Mouse (Mus musculus) B cell, adult 2 months (primary cell): ENCODE data around the gene Ssx2ip.
"Not testable (repeated sequence)": the region's sequence is repeated elsewhere in the genome, so short reads cannot be mapped to it uniquely, and the experiment has no call there.

ENCODE experiments used
- DNase-seq, 2 experiments: peaks; one replicate each; pipeline ENCODE4 v3.0.0; 2022

Ssx2ip gene

DNA sequence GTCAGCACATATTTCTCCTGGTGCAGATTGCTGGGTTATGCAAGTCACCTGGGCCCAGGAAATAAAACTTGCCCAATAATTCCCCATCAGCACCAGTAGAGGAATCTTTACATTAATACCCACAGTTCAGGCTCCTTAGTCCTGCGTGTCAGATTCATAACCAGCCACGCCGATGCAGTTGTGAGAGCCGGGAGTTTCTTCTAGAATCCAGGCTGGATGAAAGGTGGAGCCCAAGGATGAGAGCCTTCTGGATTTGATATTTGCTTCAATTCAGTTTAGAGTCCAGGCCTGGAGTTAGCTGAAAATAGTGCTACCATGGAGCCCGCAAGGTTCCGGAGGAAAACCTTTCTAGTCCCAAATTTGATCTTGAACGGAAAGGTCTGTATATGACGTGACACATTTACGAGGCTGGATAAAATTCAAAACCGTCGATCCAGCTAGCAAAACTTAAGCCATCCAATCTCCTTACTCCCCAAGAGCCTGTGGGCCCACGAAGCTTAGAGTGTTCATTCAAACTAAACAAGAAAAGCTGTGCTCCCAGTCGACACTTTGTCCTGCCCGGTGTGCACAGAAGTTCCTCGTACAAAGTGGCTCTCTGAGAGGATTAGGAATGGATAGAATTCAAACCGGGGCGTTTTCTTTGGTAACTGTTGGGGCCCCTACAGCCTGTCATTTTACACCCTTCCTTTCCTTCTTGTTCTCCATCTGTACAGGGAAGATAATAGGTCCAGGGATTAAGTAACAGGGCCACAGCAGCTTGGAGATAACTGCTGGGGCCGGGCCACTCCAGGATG is 968 bp downstream of the Ssx2ip start:
- DNase-seq, result no peak

DNA sequence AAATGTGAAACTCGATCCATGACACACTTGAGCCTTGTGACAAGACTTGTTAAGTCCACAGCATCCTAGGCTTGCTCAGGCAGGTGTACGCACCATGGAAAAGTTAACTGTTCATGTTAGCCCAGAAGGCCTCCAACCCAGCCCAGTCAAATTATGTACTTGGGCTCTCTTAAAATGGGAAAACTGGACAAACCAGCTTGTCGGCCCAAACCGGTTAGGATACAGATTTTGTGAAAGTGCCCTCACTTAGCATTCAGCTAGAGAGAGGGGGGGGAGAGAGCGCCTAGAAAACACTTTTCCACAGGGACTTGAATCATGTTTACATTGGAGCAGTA is 1.5 kb downstream of the Ssx2ip start:
- DNase-seq, result no peak

DNA sequence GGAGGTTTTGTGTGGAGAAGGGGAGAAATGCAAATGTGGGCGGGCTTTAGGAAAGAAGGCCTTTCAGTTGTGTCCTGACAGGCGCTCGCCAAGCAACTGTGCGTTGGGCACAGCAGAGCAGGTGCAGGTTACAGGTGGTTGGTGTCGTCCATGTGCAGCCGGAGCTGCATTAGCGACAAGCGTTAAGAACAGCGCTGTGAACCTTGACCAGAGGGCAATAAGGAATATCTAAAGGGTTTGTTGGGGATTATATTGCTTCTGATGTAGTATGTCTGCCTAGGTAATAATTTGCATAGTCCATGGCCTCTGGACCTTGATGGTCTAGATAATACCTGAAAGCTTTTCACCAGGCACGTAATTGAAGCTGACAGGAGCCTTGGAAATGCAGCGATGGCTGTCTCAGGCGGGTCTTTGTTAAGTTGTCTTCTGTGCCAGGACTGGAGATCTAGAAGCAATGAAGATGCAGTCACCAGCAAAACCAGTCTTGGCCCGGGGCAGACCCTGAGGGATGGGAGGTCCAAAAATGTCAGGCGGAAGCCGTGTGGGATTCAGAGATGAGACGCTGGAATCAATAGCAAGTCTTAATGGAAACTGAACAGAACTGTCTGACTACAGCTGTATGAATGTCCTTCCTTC is 2.8 kb downstream of the Ssx2ip start:
- no peak for DNase-seq

DNA sequence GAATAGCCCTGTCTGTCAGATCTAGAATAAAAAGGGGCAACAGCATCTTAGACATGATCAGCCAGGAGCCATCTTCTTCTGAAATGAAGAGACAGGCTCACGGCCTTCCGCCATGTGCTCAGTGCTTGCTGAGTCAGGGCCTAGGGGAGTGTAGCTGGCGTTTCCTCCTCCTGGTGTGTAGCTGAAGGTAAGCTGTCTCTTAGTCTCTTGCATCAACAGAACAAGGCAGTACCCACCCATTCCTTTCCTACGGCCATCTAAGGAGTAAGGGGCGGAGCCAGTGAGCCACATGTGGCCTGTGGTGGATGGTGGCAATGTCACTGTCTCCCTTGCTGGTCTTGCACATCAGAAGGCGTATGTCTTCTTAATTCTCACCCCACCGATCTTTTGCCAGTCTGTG is 5.7 kb downstream of the Ssx2ip start:
- DNase-seq, result no peak

DNA sequence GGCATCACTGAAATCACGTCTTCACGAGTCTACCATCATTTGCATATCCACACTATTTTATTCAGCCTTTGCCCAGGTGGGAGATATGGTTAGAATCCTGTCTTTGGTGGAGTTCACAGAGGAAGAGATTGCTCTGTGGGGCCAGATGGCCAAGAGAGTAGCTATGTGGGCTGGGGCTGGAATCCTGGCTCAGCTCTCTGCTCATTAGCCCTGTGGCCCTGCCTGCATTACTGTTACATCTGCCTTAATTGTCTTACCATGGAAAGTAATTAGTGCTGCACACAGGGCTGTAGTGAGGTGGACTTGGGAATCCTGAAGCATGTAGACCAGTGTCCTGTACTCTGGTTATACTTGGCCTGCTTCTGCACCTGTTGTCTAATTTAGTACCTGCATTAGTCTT is 7.6 kb downstream of the Ssx2ip start:
- DNase-seq, result no peak

DNA sequence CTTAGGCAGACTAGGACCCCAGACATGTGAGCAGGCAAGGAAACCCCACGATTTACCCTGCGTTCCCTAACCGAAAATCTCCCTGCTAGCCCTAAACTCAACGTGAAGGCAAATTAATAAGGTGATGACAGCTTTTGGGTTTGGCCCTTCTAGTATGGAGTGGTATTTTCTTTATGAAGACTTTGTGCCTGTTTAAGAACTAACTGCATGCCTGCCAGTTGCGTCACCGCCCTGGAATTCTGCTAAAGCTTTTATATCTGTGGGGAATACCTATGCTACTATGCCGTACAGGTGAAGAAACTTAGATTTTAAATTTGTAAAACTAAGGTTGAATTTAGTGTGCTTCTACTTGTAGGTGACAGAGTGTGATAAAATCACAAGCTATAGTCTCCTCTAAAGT is 8.0 kb downstream of the Ssx2ip start:
- DNase-seq, result no peak

DNA sequence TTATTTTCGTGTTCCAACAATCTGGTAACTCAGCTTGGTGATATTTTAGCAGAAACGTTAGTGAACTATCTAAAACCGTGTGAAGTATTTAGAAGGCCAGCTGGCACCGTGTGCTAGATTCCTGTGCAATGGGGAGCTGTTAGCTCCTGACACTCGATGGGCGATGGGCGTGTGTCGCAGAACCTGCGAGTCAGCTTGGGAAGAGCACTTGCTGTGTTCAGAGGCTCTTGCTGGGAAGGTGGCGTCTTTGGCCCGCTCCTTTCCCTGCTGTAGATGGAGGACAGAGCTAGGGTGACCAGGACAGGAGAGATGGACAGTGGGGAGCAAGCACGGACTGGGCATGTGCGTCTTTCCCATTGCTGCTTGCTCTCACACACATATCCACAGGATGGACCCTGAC is 8.6 kb downstream of the Ssx2ip start:
- no peak for DNase-seq

DNA sequence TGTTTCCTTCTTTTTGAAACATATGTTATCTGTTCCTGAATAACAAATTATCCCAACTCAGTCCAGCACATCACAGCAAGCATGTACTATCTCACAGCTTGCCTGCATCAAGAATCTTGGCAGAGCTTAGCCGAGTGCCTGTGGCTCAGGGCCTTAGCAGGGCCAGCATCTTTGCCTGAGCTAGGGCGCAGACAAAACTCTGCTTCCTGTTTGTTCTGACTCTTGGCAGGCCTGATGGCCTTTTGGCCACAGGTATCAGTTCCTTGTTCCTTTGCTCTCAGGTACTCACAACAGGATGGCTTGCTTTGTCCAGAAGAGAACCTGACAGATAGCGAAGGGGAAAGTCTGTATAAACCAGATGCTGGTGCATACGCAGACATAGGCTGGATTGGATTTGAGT is 9.6 kb downstream of the Ssx2ip start:
- DNase-seq, result no peak

DNA sequence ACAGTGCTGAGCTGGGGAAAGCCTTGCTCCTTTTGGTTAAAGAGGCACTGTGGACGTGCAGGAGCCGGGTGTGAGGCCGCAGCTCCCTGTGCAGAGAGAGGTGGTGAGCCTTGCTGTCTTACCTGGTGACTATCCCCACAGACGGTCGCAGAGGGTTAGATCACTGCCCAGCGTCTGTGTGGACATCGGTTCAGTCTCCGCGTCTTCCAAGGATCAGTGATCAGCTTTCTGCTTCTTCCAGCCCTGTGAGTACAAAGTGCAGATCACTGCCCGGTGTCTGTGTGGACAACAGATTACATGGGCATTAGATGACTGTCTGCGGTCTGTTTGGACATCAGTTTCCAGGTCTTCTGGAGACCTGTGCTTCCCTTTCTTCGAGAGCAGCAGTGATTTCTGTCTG is 10.1 kb downstream of the Ssx2ip start:
- DNase-seq, result no peak

DNA sequence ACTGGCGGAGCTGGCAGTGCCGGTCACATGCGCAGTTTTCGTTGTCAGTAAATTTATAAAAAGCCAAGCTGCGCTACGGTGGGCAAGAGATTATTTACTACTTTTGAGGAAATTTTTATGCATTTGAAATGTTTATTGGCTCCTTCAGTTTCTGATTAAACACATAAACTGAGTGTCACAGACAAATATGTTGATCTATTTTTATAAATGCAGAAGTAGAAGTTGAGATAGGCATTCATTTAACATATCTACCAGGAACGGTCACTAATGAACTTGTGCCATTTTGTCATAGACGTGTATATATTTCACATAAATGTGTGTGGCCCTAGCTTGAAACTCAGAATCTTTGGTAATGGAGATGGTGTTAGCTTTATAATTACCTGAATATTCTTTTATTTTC is 13.4 kb downstream of the Ssx2ip start:
- no peak for DNase-seq

DNA sequence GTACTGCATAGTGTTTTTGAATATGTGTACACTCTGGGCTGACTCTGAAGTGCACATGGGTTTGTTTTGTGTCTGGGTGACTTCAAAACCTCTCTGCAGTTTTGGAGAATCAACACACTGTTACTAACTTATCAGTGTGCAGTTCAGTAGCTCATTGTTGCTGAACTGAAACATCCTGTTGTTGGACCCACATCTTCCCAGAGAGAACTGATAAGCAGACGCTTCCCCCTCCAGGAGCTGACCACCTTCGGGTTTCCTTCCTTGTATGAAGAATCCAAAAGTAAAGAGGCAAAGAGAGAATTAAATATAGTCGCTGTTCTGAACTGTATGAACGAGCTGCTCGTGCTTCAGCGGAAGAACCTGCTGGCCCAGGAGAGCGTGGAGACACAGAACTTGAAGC is 14.5 kb downstream of the Ssx2ip start:
- DNase-seq, result no peak

DNA sequence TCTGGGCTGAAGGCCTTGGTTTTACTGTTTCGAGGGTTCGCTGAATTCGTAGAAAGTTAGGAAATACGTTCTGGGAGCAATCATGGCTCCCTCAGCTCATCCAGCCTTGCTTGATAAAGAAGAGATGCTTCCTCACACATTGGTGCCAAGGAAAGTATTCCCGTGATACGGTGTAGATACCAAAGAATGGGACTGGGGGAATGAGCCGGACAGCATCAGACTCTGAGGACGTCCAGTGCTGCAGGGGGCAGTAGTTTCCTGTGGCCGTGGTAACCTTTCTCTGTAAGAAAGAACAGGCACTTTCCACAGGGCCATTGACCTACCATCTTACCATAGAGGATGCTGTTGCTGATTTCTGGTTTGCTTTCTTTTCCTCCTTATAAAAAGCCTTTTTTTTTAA is 15.1 kb downstream of the Ssx2ip start:
- no peak for DNase-seq

DNA sequence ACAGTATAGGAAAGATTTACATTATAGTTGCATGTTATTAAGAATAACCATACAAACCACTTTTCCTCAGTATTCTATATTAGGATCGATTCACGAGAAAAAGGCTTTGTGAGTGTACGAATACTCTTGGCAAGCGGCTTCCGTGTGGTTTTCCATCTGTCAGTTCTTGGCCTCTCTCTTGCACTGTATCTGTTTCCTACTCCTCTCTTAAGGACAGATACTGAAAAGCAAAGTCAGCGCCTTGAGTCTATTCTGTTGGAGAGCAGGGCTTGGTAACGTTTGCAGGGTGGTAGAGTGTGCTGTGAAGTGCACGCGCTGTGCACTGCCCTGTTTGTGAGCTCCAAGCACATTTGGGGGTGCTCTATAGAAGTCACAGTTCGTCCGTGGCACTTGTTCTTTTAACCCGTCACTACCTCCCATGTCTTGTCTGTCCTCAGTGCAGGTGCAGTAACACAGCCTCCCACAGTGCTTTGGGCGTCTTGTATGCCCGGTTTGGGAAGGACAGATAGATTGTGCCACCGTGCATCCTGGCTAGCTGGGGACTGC is 15.6 kb downstream of the Ssx2ip start:
- DNase-seq, result no peak

DNA sequence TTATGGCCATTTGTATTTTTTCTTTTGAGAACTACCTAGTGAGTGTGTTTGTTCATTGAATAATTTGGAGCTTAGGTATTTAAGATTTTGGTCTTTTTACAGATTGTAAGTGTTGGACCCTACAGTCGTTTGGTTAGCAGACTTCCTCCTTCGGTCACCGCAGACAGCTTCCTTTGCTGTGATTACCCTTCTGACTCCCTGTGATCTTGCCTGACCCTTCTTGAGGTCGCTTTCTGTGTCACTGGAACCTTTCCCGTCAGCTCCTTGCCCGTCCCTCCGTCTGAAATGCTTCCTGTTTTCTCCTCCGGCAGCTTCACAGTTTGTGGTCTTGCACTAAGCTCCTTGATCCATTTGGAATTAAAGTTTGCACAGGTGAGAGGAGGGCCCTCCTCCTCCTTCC is 17.3 kb downstream of the Ssx2ip start:
- DNase-seq, result no peak

DNA sequence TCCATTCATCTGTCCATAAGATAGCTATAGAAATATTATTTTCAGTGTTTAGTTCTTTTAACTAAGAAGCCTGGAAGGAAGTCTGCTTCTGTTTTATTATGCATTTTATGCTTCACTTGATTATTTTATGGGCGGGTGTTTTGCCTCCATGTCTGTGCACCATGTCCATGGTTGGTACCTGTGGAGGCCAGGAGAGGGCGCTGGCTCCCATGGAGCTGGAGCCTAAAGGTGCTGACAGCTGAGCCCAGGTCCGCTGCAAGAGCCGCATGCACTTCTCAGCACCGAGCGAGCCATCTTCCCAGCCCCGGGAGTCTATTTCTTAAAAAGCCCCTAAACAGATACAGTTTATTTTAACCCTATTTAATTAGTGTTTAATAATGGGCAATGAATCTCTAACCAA is 19.3 kb downstream of the Ssx2ip start:
- DNase-seq, result peak; percentile 4 to 7

DNA sequence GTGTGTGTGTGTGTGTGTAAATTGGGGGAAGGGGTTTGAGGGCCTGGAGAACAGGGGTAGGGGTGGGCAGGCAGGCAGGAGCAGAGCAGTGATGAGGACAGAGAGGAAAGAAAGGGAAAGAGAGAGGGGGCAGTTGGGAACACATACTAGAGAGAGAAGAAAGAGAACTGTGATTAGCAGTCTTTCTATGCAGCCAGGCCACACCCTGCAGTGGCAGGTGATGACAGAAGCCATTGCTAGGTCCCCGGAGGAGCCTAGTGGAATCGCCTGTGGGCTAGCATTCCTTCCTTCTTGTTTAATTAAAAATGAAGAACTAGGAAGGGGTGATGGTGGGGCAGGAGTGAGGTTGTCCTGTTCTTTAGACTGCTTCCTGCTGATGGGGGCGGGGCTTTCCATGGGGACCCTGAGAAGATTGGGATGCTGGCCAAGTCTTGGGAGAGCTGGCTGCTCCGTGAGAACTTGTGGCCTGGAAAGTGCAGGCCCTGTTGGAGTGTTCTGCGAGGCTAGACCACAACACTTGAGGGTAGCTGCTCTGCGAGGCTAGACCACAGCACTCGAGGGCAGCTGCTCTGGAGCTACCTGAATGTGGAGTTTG is 20.0 kb downstream of the Ssx2ip start:
- DNase-seq, result no peak

DNA sequence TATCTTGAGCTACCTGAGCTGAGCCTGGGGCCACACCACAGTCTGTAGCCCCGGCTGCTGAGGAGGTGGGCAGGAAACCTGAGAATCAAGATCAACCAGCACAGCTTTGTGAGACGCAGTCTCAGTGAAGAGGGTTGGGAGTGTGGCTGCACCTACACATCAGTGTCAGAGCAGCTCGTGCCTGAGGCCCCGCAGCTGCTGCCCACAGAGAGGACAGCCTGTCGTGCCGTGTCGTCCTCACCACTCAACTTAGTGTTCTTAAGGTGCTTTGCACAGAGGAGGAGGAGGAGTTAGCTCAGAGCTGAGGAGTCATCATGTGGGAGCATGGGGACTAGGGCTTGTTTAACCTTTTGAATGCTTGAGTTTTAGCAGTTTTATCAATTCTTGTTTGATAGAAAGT is 21.5 kb downstream of the Ssx2ip start:
- DNase-seq, result no peak

DNA sequence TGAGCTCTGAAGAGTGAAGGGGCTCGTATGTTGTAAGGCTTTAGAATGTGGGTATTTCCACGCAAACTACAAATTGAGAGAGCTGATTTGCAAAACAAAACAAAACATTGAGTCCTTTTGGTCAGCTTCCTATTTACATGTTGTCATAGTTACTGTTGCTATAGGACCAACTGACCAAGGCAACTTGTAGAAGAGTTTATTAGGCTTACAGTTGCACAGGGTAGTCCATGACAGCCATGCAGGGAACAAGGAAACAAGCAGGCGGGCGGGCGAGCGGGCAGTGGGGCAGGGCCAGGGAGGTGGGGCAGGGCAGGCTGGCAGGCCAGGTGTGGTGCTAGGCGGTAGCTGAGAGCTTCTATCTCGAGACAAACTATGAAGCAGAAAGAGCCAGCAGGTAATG is 22.0 kb downstream of the Ssx2ip start:
- no peak for DNase-seq

DNA sequence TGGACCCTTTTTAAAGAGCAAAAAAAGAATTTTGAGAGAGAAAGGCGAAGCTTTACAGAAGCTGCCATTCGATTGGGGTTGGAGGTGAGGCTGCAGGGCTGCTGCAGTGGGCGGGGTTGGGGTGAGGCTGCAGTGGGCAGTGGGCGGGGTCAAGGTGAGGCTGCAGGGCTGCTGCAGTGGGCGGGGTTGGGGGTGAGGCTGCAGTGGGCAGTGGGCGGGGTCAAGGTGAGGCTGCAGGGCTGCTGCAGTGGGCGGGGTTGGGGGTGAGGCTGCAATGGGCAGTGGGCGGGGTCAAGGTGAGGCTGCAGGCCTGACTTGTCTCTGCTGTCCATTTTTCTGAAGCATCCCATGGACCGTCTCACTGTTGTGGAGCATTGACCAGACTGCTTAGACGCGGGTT is 28.6 kb downstream of the Ssx2ip start:
- not testable (repeated sequence) for DNase-seq

DNA sequence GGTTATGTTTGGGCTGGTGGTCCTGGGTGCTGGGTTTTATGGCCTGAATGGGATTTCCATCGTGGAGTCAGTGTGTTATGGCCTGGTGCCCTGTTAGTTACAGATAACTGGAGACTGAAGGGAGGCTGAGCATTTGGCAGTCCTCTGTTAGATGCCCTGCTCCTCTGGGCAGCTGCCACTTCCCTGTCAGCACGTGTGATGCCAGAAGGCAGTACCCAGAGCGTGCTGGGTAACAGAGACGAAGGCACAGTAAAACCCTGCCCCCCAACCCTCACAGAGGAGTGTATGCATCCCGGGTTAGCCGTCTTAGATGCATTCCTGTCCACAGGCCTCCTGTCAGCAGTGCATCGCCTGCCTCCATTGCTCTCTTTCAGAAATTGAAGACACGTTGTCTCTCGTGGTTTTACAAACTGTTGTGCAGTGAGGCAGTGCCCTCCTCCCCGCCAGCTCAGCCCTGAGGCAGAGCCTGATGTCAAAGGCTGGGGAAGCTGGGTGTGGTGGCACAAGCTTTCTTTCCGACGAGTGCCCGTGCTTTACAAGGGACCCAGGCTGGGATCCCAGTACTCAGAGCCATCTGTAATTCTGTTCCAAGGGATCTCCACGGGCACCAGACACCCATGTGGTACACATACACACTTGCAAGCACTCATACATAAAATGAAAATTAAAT is 29.4 kb downstream of the Ssx2ip start:
- no peak for DNase-seq

DNA sequence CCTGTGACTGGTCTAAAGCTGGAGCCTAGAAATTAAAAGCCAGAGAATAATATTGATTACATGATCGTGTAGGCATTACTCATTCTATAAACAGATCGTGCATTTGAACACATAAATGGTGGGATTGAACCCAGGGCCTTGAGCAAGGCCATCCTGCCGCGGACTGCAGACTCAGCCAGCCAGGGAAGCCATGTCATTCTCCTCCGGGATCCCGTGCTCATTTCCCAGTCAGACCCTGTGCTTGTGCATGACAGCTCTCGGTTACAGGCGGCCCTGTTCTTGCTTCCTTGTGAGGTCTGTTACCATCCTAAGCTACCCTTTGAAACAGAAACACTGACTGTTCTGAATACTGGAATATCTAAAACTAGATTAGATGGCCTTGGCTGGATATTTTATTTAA is 30.2 kb downstream of the Ssx2ip start:
- no peak for DNase-seq

DNA sequence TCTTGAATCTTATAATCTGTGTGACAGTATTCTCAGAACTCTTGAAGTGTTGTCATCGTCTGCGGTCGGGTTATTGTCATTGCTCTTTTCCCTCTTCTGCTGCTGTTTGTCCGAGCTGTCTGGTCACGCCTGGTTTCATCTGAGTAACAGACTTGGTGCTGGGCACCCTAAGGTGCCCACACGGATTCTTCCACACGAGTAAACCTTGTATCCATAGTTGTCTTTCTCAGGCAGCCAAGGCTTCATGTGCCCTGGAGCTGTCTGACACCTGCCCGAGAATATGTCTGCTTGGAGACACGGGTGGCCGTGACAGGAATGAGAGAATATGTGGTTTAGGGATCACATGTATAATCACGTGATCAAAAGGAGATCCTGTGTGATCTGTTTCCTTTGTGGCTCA is 31.1 kb downstream of the Ssx2ip start:
- DNase-seq, result no peak

DNA sequence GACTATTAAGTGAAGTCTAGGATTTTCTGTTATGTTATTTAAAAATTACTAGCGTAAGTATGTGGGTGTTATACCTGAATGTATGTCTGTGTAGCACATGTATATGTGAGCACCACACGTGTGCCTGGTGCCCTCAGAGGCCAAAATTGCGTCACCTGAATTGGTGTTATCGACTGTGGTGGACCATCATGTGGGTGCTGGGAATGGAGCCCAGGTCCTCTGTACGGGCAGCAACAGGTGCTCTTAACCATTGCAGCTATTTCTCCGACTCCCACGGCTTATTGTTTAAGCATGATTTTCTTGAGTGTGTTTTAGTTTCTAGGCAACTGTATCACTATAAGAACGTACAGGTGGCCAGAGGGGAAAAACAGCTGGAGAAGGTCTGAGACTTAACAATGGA is 31.7 kb downstream of the Ssx2ip start:
- no peak for DNase-seq

DNA sequence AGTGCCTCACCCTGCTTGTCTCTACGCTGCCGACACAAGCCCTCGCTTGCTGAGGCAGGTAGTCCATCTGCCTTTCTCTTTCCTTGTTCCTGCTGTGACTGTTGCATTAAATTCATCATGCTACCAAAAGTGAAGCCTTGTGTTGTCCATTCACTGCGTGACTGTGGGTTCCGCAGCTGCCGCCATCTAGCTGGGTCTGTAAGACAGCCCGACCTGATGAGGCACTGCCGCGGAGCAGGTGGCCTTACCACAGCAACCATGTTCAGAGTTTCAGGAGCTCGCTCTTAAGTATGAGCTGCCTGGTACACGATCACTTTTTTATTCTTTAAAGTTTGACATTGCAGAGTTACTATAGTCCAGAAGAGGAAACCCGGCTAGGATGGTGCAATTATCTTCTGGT is 35.6 kb downstream of the Ssx2ip start:
- DNase-seq, result no peak
